Mouse (Mus musculus) midbrain, embryonic 13.5 days (tissue): ENCODE results near the gene Cryl1. TPM values are rescaled to one million over a fixed set of nuclear protein-coding genes. Genes with fewer than 3 reads are reported as not detected.

Experiments used
- ATAC-seq: fragments of 200-750 bp; cut with Nextera tagmentation; 2 replicates; pipeline ENCODE4 v1.8.0; 2017; ENCODE audit warnings: mild to moderate bottlenecking, moderate TSS enrichment, moderate library complexity
- H3K27ac ChIP-seq: fragments of 300-500 bp; sonication (generic); 2 replicates; pipeline ENCODE4 v1.5.1; 2015; ENCODE audit warnings: inconsistent platforms, mild to moderate bottlenecking, moderate library complexity
- H3K27me3 ChIP-seq: fragments of 300-500 bp; sonication (generic); 2 replicates; pipeline ENCODE4 v1.6.1; 2015; ENCODE audit warnings: mild to moderate bottlenecking, inconsistent platforms
- H3K36me3 ChIP-seq: fragments of 300-500 bp; sonication (generic); 2 replicates; pipeline ENCODE4 v1.6.1; 2015; ENCODE audit warnings: mild to moderate bottlenecking, inconsistent platforms
- H3K4me1 ChIP-seq: fragments of 300-500 bp; sonication (generic); replicated peaks from 2 replicates; pipeline ENCODE4 v1.6.1; 2015; ENCODE audit warnings: inconsistent platforms
- H3K4me2 ChIP-seq: fragments of 300-500 bp; sonication (generic); replicated peaks from 2 replicates; pipeline ENCODE4 v1.6.1; 2015; ENCODE audit warnings: moderate library complexity, mild to moderate bottlenecking, inconsistent platforms
- H3K4me3 ChIP-seq: fragments of 300-500 bp; sonication (generic); replicated peaks from 2 replicates; pipeline ENCODE4 v1.5.1; 2015; ENCODE audit warnings: mild to moderate bottlenecking, inconsistent platforms
- H3K9ac ChIP-seq: fragments of 300-500 bp; sonication (generic); replicated peaks from 2 replicates; pipeline ENCODE4 v1.6.1; 2015; ENCODE audit warnings: mild to moderate bottlenecking, inconsistent platforms
- H3K9me3 ChIP-seq: fragments of 300-500 bp; sonication (generic); 2 replicates; pipeline ENCODE4 v1.6.1; 2016; ENCODE audit warnings: mild to moderate bottlenecking, inconsistent platforms
- WGBS: fragments of 180-500 bp; shearing (Covaris S2); methylation state at CpG from one replicate; pipeline ENCODE4 v1.1.7; 2015; 5-methylcytosine and 5-hydroxymethylcytosine counted together
- polyA plus RNA-seq: library from polyadenylated mRNA; unstranded; fragments of >200 nt; fragmentation: Nextera tagmentation; extraction: Ambion mirVana; gene quantifications from 2 replicates; pipeline ENCODE4 v1.2.1, GENCODE M21; 2015

Cryl1 gene
- polyA plus RNA-seq, 1 experiment from 2014 or later, result 6.6 TPM

GRCm38 (mm10) chr14:57300530-57300929 is 97.8 kb downstream of the Cryl1 start:
- 41% methylated on average over 2 of the region's 2 CpGs for WGBS

GRCm38 (mm10) chr14:57297672-57298071 is 100.7 kb downstream of the Cryl1 start:
- 46% methylated on average over 5 of the region's 5 CpGs for WGBS
- H3K27ac ChIP-seq, result no peak overlapping the region
- no peaks in the 10 kb centered on the region for H3K4me1 ChIP-seq
- H3K27me3 ChIP-seq, result no peaks in the 10 kb centered on the region
- H3K4me2 ChIP-seq, result no peak overlapping the region
- H3K9me3 ChIP-seq, result no peaks in the 10 kb centered on the region
- H3K36me3 ChIP-seq, result no peaks in the 10 kb centered on the region
- no peak overlapping the region for H3K4me3 ChIP-seq
- ATAC-seq, result no peak
- no peak overlapping the region for H3K9ac ChIP-seq

More at GRCm38 (mm10) chr14:57300530-57300929, 97.8 kb downstream of the Cryl1 start:
- ATAC-seq, result no peak
- H3K36me3 ChIP-seq, result no peaks in the 10 kb centered on the region
- H3K27ac ChIP-seq, result no peak overlapping the region
- H3K9ac ChIP-seq, result no peak overlapping the region
- H3K4me1 ChIP-seq, result no peaks in the 10 kb centered on the region
- H3K27me3 ChIP-seq, result no peaks in the 10 kb centered on the region
- no peak overlapping the region for H3K4me2 ChIP-seq
- no peaks in the 10 kb centered on the region for H3K9me3 ChIP-seq
- H3K4me3 ChIP-seq, result no peak overlapping the region

- 93% methylated on average over 7 of the region's 7 CpGs for WGBS
- Histone ChIP-seq H3K27ac (no peak overlapping the region), H3K9me3 (no peaks in the 10 kb centered on the region), H3K9ac (no peak overlapping the region), H3K4me3 (no peak overlapping the region), H3K36me3 (no peaks in the 10 kb centered on the region), H3K4me1 (peaks cover 15% of the 10 kb centered on the region), H3K4me2 (no peak overlapping the region), H3K27me3 (no peaks in the 10 kb centered on the region)
- no peak for ATAC-seq
Measured at GRCm38 (mm10) chr14:57291399-57291942, 106.9 kb downstream of the Cryl1 start.

GRCm38 (mm10) chr14:57289105-57289504 is 109.2 kb downstream of the Cryl1 start:
- no peak overlapping the region for H3K4me2 ChIP-seq
- H3K27ac ChIP-seq, result no peak overlapping the region
- H3K9me3 ChIP-seq, result no peaks in the 10 kb centered on the region
- no peak overlapping the region for H3K9ac ChIP-seq
- no peaks in the 10 kb centered on the region for H3K36me3 ChIP-seq
- H3K4me3 ChIP-seq, result no peak overlapping the region
- H3K27me3 ChIP-seq, result no peaks in the 10 kb centered on the region
- peaks cover 15% of the 10 kb centered on the region for H3K4me1 ChIP-seq
- 16% methylated on average over 9 of the region's 9 CpGs for WGBS
- no peak for ATAC-seq

- no peak for ATAC-seq
- Histone ChIP-seq H3K36me3 (no peaks in the 10 kb centered on the region), H3K4me2 (no peak overlapping the region), H3K27ac (no peak overlapping the region), H3K9me3 (no peaks in the 10 kb centered on the region), H3K4me3 (no peak overlapping the region), H3K4me1 (peaks cover 13% of the 10 kb centered on the region), H3K9ac (no peak overlapping the region), H3K27me3 (no peaks in the 10 kb centered on the region)
- 59% methylated on average over 5 of the region's 5 CpGs for WGBS
Measured at GRCm38 (mm10) chr14:57283816-57284215, 114.5 kb downstream of the Cryl1 start.

- ATAC-seq, result no peak
- H3K36me3 ChIP-seq, result no peaks in the 10 kb centered on the region
- peaks cover 6% of the 10 kb centered on the region; the same call in 1 of the 2 replicates for H3K4me1 ChIP-seq
- no peaks in the 10 kb centered on the region for H3K9me3 ChIP-seq
- H3K4me3 ChIP-seq, result no peak overlapping the region
- H3K27ac ChIP-seq, result no peak overlapping the region
- WGBS, result 42% methylated on average over 2 of the region's 2 CpGs
- H3K9ac ChIP-seq, result no peak overlapping the region
- H3K4me2 ChIP-seq, result no peak overlapping the region
- no peaks in the 10 kb centered on the region for H3K27me3 ChIP-seq
Measured at GRCm38 (mm10) chr14:57282591-57282990, 115.7 kb downstream of the Cryl1 start.

GRCm38 (mm10) chr14:57280835-57281234 is 117.5 kb downstream of the Cryl1 start:
- Histone ChIP-seq H3K4me2 (no peak overlapping the region), H3K27me3 (no peaks in the 10 kb centered on the region)

GRCm38 (mm10) chr14:57276481-57277012 is 121.8 kb downstream of the Cryl1 start:
- H3K36me3 ChIP-seq, result no peaks in the 10 kb centered on the region
- H3K27ac ChIP-seq, result no peak overlapping the region
- H3K9me3 ChIP-seq, result no peaks in the 10 kb centered on the region
- WGBS, result 89% methylated on average over 7 of the region's 7 CpGs
- H3K4me2 ChIP-seq, result no peak overlapping the region
- ATAC-seq, result no peak
- H3K27me3 ChIP-seq, result no peaks in the 10 kb centered on the region
- peaks cover under 1% of the 10 kb centered on the region; the same call in 1 of the 2 replicates for H3K4me1 ChIP-seq
- H3K9ac ChIP-seq, result no peak overlapping the region
- no peak overlapping the region for H3K4me3 ChIP-seq

More at GRCm38 (mm10) chr14:57280835-57281234, 117.5 kb downstream of the Cryl1 start:
- ATAC-seq, result no peak
- Histone ChIP-seq H3K36me3 (no peaks in the 10 kb centered on the region), H3K9ac (no peak overlapping the region), H3K9me3 (no peaks in the 10 kb centered on the region), H3K4me3 (no peak overlapping the region), H3K4me1 (peaks cover 6% of the 10 kb centered on the region; the same call in 1 of the 2 replicates), H3K27ac (no peak overlapping the region)
- 87% methylated on average over 3 of the region's 3 CpGs for WGBS

GRCm38 (mm10) chr14:57272341-57272740 is 126.0 kb downstream of the Cryl1 start:
- WGBS, result 73% methylated on average over 1 of the region's 1 CpGs
- Histone ChIP-seq H3K9ac (no peak overlapping the region), H3K4me3 (no peak overlapping the region), H3K36me3 (no peaks in the 10 kb centered on the region), H3K9me3 (no peaks in the 10 kb centered on the region), H3K4me1 (peaks cover 3% of the 10 kb centered on the region; the same call in 1 of the 2 replicates), H3K27me3 (no peaks in the 10 kb centered on the region), H3K27ac (no peak overlapping the region), H3K4me2 (no peak overlapping the region)
- no peak for ATAC-seq

GRCm38 (mm10) chr14:57271861-57272260 is 126.5 kb downstream of the Cryl1 start:
- H3K9me3 ChIP-seq, result no peaks in the 10 kb centered on the region
- no peak overlapping the region for H3K4me3 ChIP-seq
- WGBS, result 50% methylated on average over 1 of the region's 1 CpGs
- no peak for ATAC-seq
- no peak overlapping the region for H3K27ac ChIP-seq
- H3K4me2 ChIP-seq, result no peak overlapping the region
- no peak overlapping the region for H3K9ac ChIP-seq
- H3K4me1 ChIP-seq, result peaks cover 3% of the 10 kb centered on the region; the same call in 1 of the 2 replicates
- H3K36me3 ChIP-seq, result no peaks in the 10 kb centered on the region
- H3K27me3 ChIP-seq, result no peaks in the 10 kb centered on the region

GRCm38 (mm10) chr14:57268900-57269299 is 129.4 kb downstream of the Cryl1 start:
- H3K4me3 ChIP-seq, result no peak overlapping the region
- H3K9me3 ChIP-seq, result no peaks in the 10 kb centered on the region
- 91% methylated on average over 3 of the region's 3 CpGs for WGBS
- no peak overlapping the region for H3K27ac ChIP-seq
- H3K9ac ChIP-seq, result no peak overlapping the region
- peaks cover 3% of the 10 kb centered on the region; the same call in 1 of the 2 replicates for H3K4me1 ChIP-seq
- H3K36me3 ChIP-seq, result no peaks in the 10 kb centered on the region
- H3K4me2 ChIP-seq, result no peak overlapping the region
- no peaks in the 10 kb centered on the region for H3K27me3 ChIP-seq
- ATAC-seq, result no peak

- Histone ChIP-seq H3K9me3 (no peaks in the 10 kb centered on the region), H3K4me3 (no peak overlapping the region), H3K36me3 (no peaks in the 10 kb centered on the region), H3K9ac (no peak overlapping the region), H3K4me2 (no peak overlapping the region), H3K27ac (no peak overlapping the region), H3K27me3 (no peaks in the 10 kb centered on the region), H3K4me1 (peaks cover 3% of the 10 kb centered on the region; the same call in 1 of the 2 replicates)
- 94% methylated on average over 3 of the region's 3 CpGs for WGBS
- ATAC-seq, result no peak
Measured at GRCm38 (mm10) chr14:57268344-57268743, 130.0 kb downstream of the Cryl1 start.

GRCm38 (mm10) chr14:57263943-57264342 is 134.4 kb downstream of the Cryl1 start:
- WGBS, result 86% methylated on average over 10 of the region's 10 CpGs
- H3K27me3 ChIP-seq, result no peaks in the 10 kb centered on the region
- ATAC-seq, result no peak

More at GRCm38 (mm10) chr14:57263943-57264342, 134.4 kb downstream of the Cryl1 start:
- Histone ChIP-seq H3K9me3 (no peaks in the 10 kb centered on the region), H3K36me3 (no peaks in the 10 kb centered on the region), H3K4me1 (no peaks in the 10 kb centered on the region), H3K4me3 (no peak overlapping the region), H3K4me2 (no peak overlapping the region), H3K9ac (no peak overlapping the region), H3K27ac (no peak overlapping the region)
